Mouse (Mus musculus) bone marrow, adult 2 months (tissue): ENCODE data around the gene Zscan21. TPM values are rescaled to one million over a fixed set of nuclear protein-coding genes. Genes with fewer than 3 reads are reported as not detected.

Source experiments
- H3K27ac ChIP-seq: fragments of 200-500 bp; 2 replicates; pipeline ENCODE4 v1.5.1; 2012; ENCODE audit warnings: low read depth, mild to moderate bottlenecking, control low read depth, inconsistent platforms, low read length; ENCODE audit not compliant: control insufficient read depth, poor library complexity, insufficient read depth
- H3K4me1 ChIP-seq: fragments of 200-500 bp; 2 replicates; pipeline ENCODE4 v1.6.1; 2011; ENCODE audit warnings: low read length; ENCODE audit not compliant: control insufficient read depth, insufficient read depth
- H3K4me3 ChIP-seq: fragments of 200-500 bp; replicated peaks from 2 replicates; pipeline ENCODE3; 2011; ENCODE audit warnings: mild to moderate bottlenecking, low read depth, low read length, control low read depth; ENCODE audit not compliant: control insufficient read depth
- CTCF ChIP-seq: fragments of 200-500 bp; IDR thresholded peaks from 2 replicates; pipeline ENCODE4 v1.5.1; 2011; ENCODE audit warnings: low read length, control low read depth; ENCODE audit not compliant: control insufficient read depth, insufficient read depth
- POLR2A ChIP-seq: fragments of 200-500 bp; IDR thresholded peaks from 2 replicates; pipeline ENCODE4 v1.6.1; 2011; ENCODE audit warnings: low read depth, mild to moderate bottlenecking, control low read depth, low read length, borderline replicate concordance; ENCODE audit not compliant: control insufficient read depth
- WGBS: fragments of 180-500 bp; shearing (Covaris S2); methylation state at CpG from one replicate; pipeline ENCODE4 v1.1.7; 2018; 5-methylcytosine and 5-hydroxymethylcytosine counted together
- polyA plus RNA-seq: library from polyadenylated mRNA; stranded (reverse); fragments of >200 nt; gene quantifications from 2 replicates; pipeline ENCODE4 v1.2.4, GENCODE M21; 2011; ENCODE audit warnings: low replicate concordance; ENCODE audit not compliant: missing spikeins, insufficient read depth, insufficient read length

Gene Zscan21
- polyA plus RNA-seq, 1 experiment, result 6.5 TPM

DNA sequence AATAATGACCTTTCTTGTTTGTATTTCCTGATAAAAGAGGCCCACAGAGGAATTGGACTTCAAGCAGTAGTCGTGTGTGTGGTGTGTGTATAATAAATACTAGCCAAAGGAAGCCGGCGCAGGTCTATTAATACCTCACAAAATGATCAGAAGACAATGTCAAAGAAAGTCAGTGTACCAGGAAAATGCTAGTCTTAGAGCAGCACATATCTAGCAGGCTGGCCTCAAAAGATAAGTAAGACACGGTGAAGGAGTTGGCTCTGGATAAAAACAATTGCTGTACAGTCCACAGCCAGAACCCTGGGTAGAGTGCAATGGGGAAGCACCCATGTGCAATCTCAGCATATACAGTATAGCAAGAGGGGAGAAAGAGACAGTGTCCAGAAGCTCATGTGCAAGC is 20.6 kb downstream of the Zscan21 start:
- Histone ChIP-seq H3K27ac (no peak overlapping the region), H3K4me3 (no peak overlapping the region), H3K4me1 (peaks cover 2% of the 10 kb centered on the region)
- TF ChIP-seq POLR2A (no peak), CTCF (no peak)
- 55% methylated on average over 4 of the region's 4 CpGs for WGBS

DNA sequence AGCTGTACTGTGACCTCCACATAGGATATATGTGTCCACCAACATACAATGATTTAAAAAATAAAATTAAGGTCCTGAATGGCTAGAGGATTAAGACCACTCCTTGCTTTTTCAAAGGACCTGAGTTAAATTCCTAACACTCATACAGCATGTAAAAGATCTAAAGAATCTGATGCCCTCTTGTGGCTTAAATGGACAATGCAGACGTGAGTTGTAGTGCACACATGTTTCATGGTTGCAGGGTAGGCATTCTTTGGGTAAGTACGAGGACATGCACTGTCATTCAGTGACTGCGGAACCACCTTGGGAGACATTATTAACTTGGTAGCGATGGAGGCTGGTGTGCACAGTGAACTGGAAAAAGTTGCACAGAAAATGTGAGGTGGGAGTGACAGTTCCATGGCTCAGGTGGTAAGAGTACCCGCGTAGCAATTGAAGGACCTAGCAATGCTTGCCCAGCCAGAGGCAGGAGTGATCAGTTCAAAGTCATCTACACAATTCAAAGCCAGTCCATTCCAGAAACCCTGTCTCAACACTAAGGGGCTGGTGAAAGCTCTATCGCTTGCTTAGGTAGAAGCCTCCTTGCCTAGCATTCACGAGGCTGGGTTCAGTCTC is 21.3 kb downstream of the Zscan21 start:
- 39% methylated on average over 8 of the region's 8 CpGs for WGBS
- H3K4me1 ChIP-seq, result peaks cover 2% of the 10 kb centered on the region
- H3K4me3 ChIP-seq, result no peak overlapping the region
- TF ChIP-seq POLR2A (no peak), CTCF (peak; percentile 34)
- no peak overlapping the region for H3K27ac ChIP-seq

DNA sequence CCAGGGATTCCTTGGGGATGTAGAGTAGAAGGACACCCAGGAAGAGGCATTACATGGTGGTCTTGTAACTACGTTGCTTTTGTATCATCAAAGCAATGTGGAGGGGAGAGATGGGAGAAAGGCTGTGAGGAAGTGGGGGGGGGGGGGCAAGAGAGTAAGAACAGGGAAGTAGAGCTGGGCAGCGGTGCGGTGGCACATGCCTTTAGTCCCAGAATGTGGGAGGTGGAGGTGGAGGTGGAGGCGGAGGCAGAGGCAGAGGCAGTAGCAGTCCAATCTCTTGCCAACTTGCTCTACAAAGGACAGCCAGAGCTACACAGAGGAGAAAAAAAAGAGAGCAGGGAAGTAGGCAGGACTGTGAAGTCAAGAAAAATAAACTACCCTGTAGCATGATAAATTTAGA is 21.9 kb downstream of the Zscan21 start:
- Histone ChIP-seq H3K4me1 (peaks cover 2% of the 10 kb centered on the region), H3K27ac (no peak overlapping the region), H3K4me3 (no peak overlapping the region)
- no peak for TF ChIP-seq POLR2A
- no peak for TF ChIP-seq CTCF
- WGBS, result under 1% methylated on average over 4 of the region's 4 CpGs

DNA sequence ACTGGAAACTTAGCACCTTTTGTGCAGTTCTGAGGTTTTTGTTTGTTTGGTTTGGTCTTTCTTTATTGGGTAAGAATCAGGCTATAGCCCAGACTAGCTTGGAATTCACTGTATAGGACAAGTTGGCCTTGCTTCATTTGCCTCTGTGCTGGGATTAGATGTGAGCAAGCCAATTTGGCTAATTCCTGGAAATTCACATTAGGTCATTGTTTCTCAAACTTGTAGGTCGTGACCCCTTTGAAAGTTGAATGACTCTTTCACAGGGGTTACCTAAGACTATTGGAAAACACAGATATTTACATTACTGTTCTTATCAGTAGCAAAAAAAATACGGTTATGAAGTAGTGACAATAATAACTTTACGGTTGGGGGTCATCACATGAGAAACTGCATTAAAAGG is 37.7 kb downstream of the Zscan21 start:
- H3K4me3 ChIP-seq, result no peak overlapping the region
- 74% methylated on average over 3 of the region's 3 CpGs for WGBS

DNA sequence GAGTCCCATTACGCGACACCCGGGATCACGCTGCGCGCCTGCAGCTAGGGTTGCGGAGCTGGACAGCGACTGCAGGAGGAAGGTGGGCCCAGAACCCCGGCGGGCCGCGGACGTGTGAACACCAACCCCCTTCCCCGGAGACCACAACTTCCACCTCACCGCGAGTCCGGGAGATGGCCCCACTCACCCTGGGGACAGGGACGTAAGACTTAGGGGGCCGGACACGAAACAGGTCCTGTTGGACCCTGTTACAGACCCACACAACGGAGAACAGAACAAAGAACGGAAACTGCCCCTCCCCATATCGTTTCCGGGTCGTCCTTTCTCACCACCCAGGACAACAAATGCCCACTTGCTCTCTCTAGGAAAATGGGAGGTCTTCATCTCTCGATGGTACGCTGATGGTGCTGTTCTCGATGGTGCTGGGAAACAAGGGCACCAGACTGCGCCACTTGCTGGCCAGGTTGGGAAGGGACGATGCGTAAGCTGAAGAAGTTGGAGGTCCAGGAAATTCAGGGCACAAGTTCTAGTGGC is 38.8 kb downstream of the Zscan21 start, which contains the start of gene Zfp113:
Zfp113 (minus strand) TSS at position 302 of the 534 bp plus-strand sequence.
- Histone ChIP-seq H3K4me1 (no peaks in the 10 kb centered on the region; the same call in 1 of the 2 replicates), H3K4me3 (peak within 1 kb of the TSS; percentile 82), H3K27ac (peak within 1 kb of the TSS; percentile 47)
- under 1% methylated on average over 31 of the region's 31 CpGs for WGBS
- TF ChIP-seq CTCF (peak; percentile 97), POLR2A (peak; percentile 51; the same call in 1 of the 2 replicates)

More for the DNA sequence above, 37.7 kb downstream of the Zscan21 start:
- Histone ChIP-seq H3K4me1 (no peaks in the 10 kb centered on the region; the same call in 1 of the 2 replicates), H3K27ac (no peak overlapping the region)
- TF ChIP-seq CTCF (no peak), POLR2A (no peak)

DNA sequence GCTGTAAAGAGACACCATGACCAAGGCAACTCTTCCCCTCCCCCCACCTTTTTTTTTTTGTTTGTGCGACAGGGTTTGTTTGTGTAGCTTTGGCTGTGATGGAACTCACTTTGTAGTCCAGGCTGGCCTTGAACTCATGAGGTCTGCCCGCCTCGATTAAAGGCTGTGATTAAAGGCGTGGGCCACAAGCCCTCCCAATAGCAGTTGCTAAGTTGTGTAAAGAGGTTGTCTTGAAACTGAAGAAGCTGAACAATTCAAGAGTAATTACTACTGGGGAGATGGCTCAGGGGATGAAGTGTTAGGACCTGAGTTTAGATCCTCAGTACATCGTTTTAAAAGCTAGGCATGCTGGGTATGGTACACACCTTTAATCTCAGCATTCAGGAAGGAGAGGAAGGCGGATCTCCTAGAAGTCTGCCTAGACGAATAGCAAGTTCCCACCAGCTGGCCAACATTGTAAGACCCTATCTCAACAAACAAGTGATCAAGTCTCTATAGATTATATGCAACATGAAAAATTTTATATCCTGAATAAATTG is 43.6 kb downstream of the Zscan21 start:
- no peak overlapping the region for H3K4me3 ChIP-seq
- H3K27ac ChIP-seq, result no peak overlapping the region
- peaks cover 2% of the 10 kb centered on the region for H3K4me1 ChIP-seq
- WGBS, result 60% methylated on average over 7 of the region's 7 CpGs
- TF ChIP-seq CTCF (no peak), POLR2A (no peak)

DNA sequence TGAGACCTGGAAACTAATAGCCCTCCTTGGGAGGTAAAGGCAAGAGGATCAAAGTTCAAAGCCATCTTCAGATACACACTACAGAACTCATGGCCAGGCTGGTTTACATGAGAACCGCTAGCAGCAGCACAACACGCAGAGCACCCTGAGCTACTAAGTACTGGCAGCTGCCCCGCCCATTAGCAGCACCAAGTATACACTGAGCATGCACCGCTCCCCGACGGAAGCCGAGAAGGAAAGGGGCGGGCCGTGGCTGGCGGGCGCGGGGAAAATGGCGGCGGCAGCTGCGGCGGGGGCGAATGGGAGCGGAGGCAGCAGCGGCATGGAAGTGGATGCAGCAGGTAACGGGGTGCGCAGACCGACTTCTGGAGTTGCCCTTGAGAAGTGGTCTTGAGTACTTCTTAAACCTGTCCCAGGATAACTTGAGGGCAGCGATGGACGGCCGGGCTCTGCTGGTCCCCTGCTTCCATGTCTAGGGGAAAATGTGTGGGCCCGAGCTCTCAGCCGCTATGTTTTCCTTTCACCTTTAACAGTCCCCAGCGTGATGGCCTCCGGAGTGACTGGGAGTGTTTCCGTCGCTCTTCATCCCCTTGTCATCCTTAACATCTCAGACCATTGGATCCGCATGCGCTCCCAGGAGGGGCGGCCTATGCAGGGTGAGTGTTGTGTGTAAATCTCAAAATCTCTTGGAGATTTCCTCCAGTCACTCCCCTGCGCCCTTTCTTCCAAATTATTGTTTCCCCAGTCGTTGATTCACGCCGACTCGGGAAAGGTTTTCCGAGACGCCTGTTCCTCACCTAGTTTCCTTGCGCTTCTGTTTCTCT is 44.4 kb downstream of the Zscan21 start, which contains the start of gene Cops6:
Cops6 (plus strand) TSS at position 230 of the 824 bp plus-strand sequence.
- TF ChIP-seq POLR2A (peak; percentile 74; the same call in 1 of the 2 replicates), CTCF (no peak)
- under 1% methylated on average over 42 of the region's 42 CpGs for WGBS
- Histone ChIP-seq H3K4me1 (peaks cover 2% of the 10 kb centered on the region), H3K27ac (peak within 1 kb of the TSS; percentile 24; the same call in 1 of the 2 replicates), H3K4me3 (peak within 1 kb of the TSS; percentile 96)

DNA sequence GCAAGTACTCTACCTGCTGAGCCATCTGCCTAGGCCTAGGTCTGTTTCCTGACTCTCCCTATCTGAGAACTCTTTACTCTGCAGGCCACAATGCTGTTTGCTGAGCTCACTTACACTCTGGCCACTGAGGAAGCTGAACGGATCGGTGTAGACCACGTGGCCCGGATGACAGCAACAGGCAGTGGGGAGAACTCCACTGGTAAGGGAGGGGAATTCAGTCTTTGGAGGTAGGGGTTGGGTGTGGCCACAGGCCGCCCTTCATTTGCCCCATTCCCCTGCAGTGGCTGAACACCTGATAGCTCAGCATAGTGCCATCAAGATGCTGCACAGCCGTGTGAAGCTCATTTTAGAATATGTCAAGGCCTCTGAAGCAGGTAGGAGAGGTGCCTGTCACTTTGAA is 46.3 kb downstream of the Zscan21 start:
- WGBS, result 66% methylated on average over 6 of the region's 6 CpGs
- Histone ChIP-seq H3K27ac (no peak overlapping the region), H3K4me1 (peaks cover 2% of the 10 kb centered on the region), H3K4me3 (no peak overlapping the region)
- TF ChIP-seq POLR2A, result no peak
- TF ChIP-seq CTCF, result no peak
